Mouse (Mus musculus) heart, embryonic 14.5 days (tissue): ENCODE measurements around the gene Tph2. TPM values are rescaled to one million over a fixed set of nuclear protein-coding genes. Genes with fewer than 3 reads are reported as not detected.

Experiments used
- ATAC-seq: fragments of 200-750 bp; cut with Nextera tagmentation; 2 replicates; pipeline ENCODE4 v1.8.0; 2017; ENCODE audit warnings: low read depth, moderate TSS enrichment; ENCODE audit not compliant: insufficient number of reproducible peaks, insufficient read depth, low FRiP score
- H3K27ac ChIP-seq, 2 experiments: fragments of 200-500 bp in 1 of 2; fragments of 300-500 bp in 1 of 2; sonication (generic) in 1 of 2; replicated peaks in 1 of 2; 2 replicates each; pipeline ENCODE4 v1.5.1; 2012 to 2014; ENCODE audit warnings: low read depth in 2 of 2, low read length in 2 of 2, control low read depth in 1 of 2, mild to moderate bottlenecking in 1 of 2, mixed read lengths in 1 of 2; ENCODE audit not compliant: control insufficient read depth in 1 of 2, insufficient read depth in 1 of 2
- H3K27me3 ChIP-seq: fragments of 300-500 bp; sonication (generic); 2 replicates; pipeline ENCODE4 v1.6.1; 2014; ENCODE audit warnings: mild to moderate bottlenecking, low read length, control low read depth; ENCODE audit not compliant: control insufficient read depth, insufficient read depth
- H3K36me3 ChIP-seq: fragments of 300-500 bp; sonication (generic); 2 replicates; pipeline ENCODE4 v1.6.1; 2014; ENCODE audit warnings: mild to moderate bottlenecking, control low read depth, low read length, mixed read lengths; ENCODE audit not compliant: control insufficient read depth, insufficient read depth
- H3K4me1 ChIP-seq, 2 experiments: fragments of 200-500 bp in 1 of 2; fragments of 300-500 bp in 1 of 2; sonication (generic) in 1 of 2; 2 replicates each; pipeline ENCODE4 v1.6.1; 2012 to 2014; ENCODE audit warnings: low read length in 2 of 2, control low read depth in 1 of 2, mixed read lengths in 1 of 2; ENCODE audit not compliant: control insufficient read depth in 2 of 2, insufficient read depth in 2 of 2
- H3K4me2 ChIP-seq: fragments of 300-500 bp; sonication (generic); 2 replicates; pipeline ENCODE4 v1.6.1; 2014; ENCODE audit warnings: mild to moderate bottlenecking, low read length
- H3K4me3 ChIP-seq, 2 experiments: fragments of 200-500 bp in 1 of 2; fragments of 300-500 bp in 1 of 2; sonication (generic) in 1 of 2; 2 replicates each; pipeline ENCODE4 v1.5.1; 2012 to 2014; ENCODE audit warnings: low read length in 2 of 2, mild to moderate bottlenecking in 2 of 2, control low read depth in 1 of 2, low read depth in 1 of 2, moderate library complexity in 1 of 2; ENCODE audit not compliant: control insufficient read depth in 1 of 2, insufficient read depth in 1 of 2
- H3K9ac ChIP-seq: fragments of 300-500 bp; sonication (generic); 2 replicates; pipeline ENCODE4 v1.6.1; 2014; ENCODE audit warnings: mild to moderate bottlenecking, low read length
- H3K9me3 ChIP-seq: fragments of 300-500 bp; sonication (generic); 2 replicates; pipeline ENCODE4 v1.6.1; 2016; ENCODE audit warnings: low read length, control low read depth; ENCODE audit not compliant: control insufficient read depth
- WGBS: fragments of 180-500 bp; shearing (Covaris S2); extraction: QIAGEN DNeasy Blood & Tissue Kit; methylation state at CpG from one replicate; pipeline ENCODE4 v1.1.7; 2014; 5-methylcytosine and 5-hydroxymethylcytosine counted together
- polyA plus RNA-seq: library from polyadenylated mRNA; unstranded; fragments of >200 nt; fragmentation: Nextera tagmentation; extraction: Ambion mirVana; gene quantifications from 2 replicates; pipeline ENCODE4 v1.2.1, GENCODE M21; 2014

Tph2 gene
- not detected in 2 replicates for polyA plus RNA-seq

GRCm38 (mm10) chr10:115184697-115185096 lies at the start of gene Tph2:
Gene Tph2 (minus strand): TSS chr10:115185022.
- ATAC-seq, result no peak
- no peaks in the 10 kb centered on the region for H3K9me3 ChIP-seq
- H3K9ac ChIP-seq, result no peak within 1 kb of the TSS
- no peak within 1 kb of the TSS for H3K27ac ChIP-seq
- H3K4me2 ChIP-seq, result no peak within 1 kb of the TSS
- H3K27me3 ChIP-seq, result no peaks in the 10 kb centered on the region
- no peaks in the 10 kb centered on the region for H3K4me1 ChIP-seq
- H3K36me3 ChIP-seq, result no peaks in the 10 kb centered on the region
- no peak within 1 kb of the TSS for H3K4me3 ChIP-seq
- WGBS, result 7% methylated on average over 9 of the region's 9 CpGs

GRCm38 (mm10) chr10:115233798-115234197 lies 49.0 kb upstream of the Tph2 start:
- Histone ChIP-seq H3K9me3 (no peaks in the 10 kb centered on the region), H3K4me1 (no peaks in the 10 kb centered on the region), H3K36me3 (peaks cover 56% of the 10 kb centered on the region), H3K4me2 (no peak overlapping the region), H3K9ac (no peak overlapping the region), H3K27me3 (no peaks in the 10 kb centered on the region), H3K4me3 (no peak overlapping the region), H3K27ac (no peak overlapping the region)
- no peak for ATAC-seq
- 86% methylated on average over 3 of the region's 3 CpGs for WGBS

GRCm38 (mm10) chr10:115232513-115232912 lies 47.7 kb upstream of the Tph2 start:
- no peak for ATAC-seq
- Histone ChIP-seq H3K27ac (no peak overlapping the region), H3K9me3 (no peaks in the 10 kb centered on the region), H3K27me3 (no peaks in the 10 kb centered on the region), H3K4me3 (no peak overlapping the region), H3K4me1 (no peaks in the 10 kb centered on the region), H3K4me2 (no peak overlapping the region), H3K36me3 (peaks cover 55% of the 10 kb centered on the region), H3K9ac (no peak overlapping the region)
- 87% methylated on average over 3 of the region's 3 CpGs for WGBS

- H3K4me3 ChIP-seq, result no peak overlapping the region
- 78% methylated on average over 9 of the region's 9 CpGs for WGBS
- H3K27ac ChIP-seq, result no peak overlapping the region
- H3K36me3 ChIP-seq, result peaks cover 50% of the 10 kb centered on the region
- H3K27me3 ChIP-seq, result no peaks in the 10 kb centered on the region
- no peak for ATAC-seq
- H3K9me3 ChIP-seq, result no peaks in the 10 kb centered on the region
- no peak overlapping the region for H3K9ac ChIP-seq
- H3K4me1 ChIP-seq, result no peaks in the 10 kb centered on the region
- H3K4me2 ChIP-seq, result no peak overlapping the region
These were observed 44.2 kb upstream of the Tph2 start for GRCm38 (mm10) chr10:115229023-115229422.

- Histone ChIP-seq H3K27me3 (no peaks in the 10 kb centered on the region), H3K36me3 (peaks cover 33% of the 10 kb centered on the region), H3K27ac (no peak overlapping the region), H3K9ac (no peak overlapping the region), H3K4me1 (no peaks in the 10 kb centered on the region; a peak in 1 of 4 replicates), H3K4me3 (no peak overlapping the region), H3K9me3 (no peaks in the 10 kb centered on the region), H3K4me2 (no peak overlapping the region)
- WGBS, result 89% methylated on average over 7 of the region's 7 CpGs
- no peak for ATAC-seq
These were observed 41.8 kb upstream of the Tph2 start for GRCm38 (mm10) chr10:115226586-115226985.

- Histone ChIP-seq H3K36me3 (peaks cover 43% of the 10 kb centered on the region), H3K4me3 (no peak overlapping the region), H3K27ac (no peak overlapping the region), H3K4me2 (no peak overlapping the region), H3K27me3 (no peaks in the 10 kb centered on the region), H3K9ac (no peak overlapping the region), H3K4me1 (no peaks in the 10 kb centered on the region; a peak in 1 of 4 replicates), H3K9me3 (no peaks in the 10 kb centered on the region)
- ATAC-seq, result no peak
- WGBS, result 78% methylated on average over 3 of the region's 3 CpGs
These were observed 39.0 kb upstream of the Tph2 start for GRCm38 (mm10) chr10:115223845-115224244.

- Histone ChIP-seq H3K36me3 (peaks cover 77% of the 10 kb centered on the region), H3K9ac (no peak overlapping the region), H3K9me3 (no peaks in the 10 kb centered on the region), H3K4me2 (no peak overlapping the region), H3K27ac (no peak overlapping the region), H3K27me3 (no peaks in the 10 kb centered on the region), H3K4me3 (no peak overlapping the region), H3K4me1 (no peaks in the 10 kb centered on the region)
- 94% methylated on average over 11 of the region's 11 CpGs for WGBS
- ATAC-seq, result no peak
These were observed 28.2 kb upstream of the Tph2 start for GRCm38 (mm10) chr10:115212916-115213580.

GRCm38 (mm10) chr10:115205825-115206224 lies 21.0 kb upstream of the Tph2 start:
- Histone ChIP-seq H3K9me3 (no peaks in the 10 kb centered on the region), H3K4me2 (no peak overlapping the region), H3K27me3 (no peaks in the 10 kb centered on the region), H3K27ac (no peak overlapping the region), H3K4me1 (no peaks in the 10 kb centered on the region), H3K4me3 (no peak overlapping the region), H3K36me3 (peaks cover 62% of the 10 kb centered on the region), H3K9ac (no peak overlapping the region)
- 75% methylated on average over 3 of the region's 3 CpGs for WGBS
- ATAC-seq, result no peak
